Mouse (Mus musculus): ENCODE measurements at regions not wholly inside any gene's neighbourhood (a gene's known extent, or its start where the extent isn't known, plus 50 kb on each side); places are given as distances from the start of the nearest gene placed in this dataset.
A peak's percentile ranks its signal among the peaks of the same experiment; 100 is the strongest.

DNA sequence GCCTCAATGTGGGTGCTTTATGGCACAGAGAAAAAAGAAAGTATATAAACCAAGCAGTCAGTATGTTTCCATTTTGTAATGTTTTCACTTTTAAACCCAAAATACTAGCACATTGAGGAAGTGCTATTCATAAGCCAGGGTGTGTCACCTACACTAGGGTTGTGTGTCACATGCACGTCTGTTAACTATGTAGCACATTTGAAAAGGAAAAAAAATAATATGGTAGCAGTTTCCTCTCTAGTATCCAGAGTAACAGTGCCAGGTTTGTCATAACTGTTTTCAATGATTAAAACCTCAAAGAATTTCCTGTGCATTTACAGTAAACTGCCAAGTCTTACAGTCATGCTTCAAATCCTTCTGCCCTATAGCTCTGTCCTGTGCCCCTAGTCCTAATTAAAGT is 424.8 kb downstream of the Tmem161b start:
- no peak for DNase-seq

GRCm38 (mm10) chr13:84648056-84648455 is 426.0 kb downstream of the Tmem161b start:
- no peak for DNase-seq

DNA sequence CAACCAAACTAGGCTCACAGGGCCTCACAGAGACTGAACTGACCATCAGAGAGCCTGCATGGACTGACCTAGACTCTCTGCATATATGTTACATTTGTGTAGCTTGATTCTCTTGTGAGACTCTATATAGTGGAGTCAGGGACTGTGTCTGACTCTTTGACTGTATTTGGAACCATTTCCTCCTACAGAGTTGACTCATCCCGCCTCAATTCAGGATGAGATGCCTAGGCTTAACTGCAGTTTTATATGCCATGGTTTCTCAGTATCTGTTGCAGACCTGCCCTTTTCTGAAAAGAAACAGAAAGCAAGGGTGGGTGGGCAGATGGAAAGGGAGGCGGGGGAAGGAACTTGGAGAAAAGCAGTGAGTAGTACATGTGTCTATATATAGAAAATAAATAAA is 441.9 kb downstream of the Tmem161b start:
- no peak for DNase-seq

DNA sequence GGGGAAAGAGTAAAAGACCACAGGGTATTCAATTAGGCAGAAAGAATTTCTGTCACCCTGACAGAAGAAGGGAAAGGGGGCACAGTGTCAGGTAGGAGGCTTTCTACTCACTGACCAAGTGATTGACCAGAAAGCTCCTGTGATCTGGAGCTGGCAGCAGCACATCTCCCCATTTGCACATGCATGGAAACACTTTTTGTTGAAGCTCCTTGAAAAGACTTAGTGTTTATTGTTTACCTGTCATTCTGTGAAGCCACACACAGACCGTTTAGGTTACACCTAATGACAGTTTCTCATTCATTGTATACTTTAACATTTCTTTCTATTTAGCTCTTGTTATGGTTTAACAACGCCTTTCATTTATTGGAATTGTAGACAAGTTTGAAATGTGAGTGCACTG is 458.9 kb downstream of the Tmem161b start:
- DNase-seq, result no peak

DNA sequence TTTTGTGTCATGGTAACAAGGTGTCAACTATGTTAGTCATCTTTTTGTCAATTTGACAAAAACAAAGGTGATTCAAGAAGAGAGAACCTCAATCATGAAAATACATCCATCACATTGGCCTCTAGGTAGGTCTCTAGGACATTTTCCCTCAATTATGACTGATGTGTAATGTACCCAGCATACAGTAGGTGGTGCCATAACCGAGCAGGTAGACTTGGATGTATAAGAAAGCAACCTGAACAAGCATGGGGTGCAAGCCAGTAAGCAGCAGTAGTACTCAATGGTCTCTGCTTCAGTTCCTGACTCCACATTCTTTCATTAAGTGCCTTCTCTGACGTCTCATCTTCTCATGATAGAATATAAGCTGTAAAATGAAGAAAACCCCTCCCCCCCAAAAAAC is 463.8 kb downstream of the Tmem161b start:
- DNase-seq, result no peak

- DNase-seq, result no peak
Measured at GRCm38 (mm10) chr13:84693462-84693861, 471.4 kb downstream of the Tmem161b start.

DNA sequence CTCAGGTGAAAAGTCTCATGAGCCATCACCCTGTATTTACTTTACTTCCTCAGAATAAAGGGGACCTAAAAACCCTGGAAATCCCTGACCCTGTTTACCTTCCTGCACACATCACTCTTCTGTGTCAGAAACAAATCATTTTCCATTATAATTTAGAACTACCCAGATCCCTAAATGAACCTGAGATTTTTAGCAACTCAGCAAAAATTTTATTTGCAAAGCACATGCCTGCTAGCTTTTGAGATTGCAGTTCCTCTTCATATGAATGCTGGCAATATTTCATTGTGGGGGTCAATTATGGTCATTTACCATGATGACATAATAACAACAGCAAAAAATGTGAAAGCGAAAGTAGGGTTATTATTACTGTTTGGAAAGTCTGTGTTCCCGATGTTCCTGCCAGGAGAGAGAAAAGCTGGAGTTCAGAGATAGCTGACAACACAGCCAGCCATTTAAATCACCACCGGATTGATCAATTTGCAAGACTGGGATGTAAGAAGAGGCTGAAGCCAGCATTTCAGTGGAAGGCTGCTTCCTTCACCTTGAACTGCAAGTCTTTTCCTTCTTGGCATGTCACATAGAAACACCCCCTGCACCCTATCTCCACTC is 476.5 kb downstream of the Tmem161b start:
- DNase-seq, result no peak

DNA sequence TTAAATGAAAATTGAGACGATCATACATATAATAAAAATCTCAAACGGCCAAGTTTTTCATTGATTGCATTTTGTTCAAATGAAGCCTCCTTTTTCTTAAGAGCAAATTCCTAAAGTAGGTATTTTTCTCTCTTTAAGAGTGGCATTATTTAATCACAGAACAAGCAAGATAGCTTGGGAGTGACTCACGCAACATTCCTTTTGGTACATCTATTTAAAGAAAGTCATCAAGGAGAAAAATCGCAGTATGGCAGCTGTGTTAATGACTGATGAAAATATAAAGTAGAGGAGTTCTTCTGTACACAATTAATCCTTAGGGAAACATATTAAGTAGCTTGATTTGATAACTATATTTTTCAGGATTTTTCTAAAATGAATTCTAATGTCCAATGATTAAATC is 448.0 kb upstream of the Ccnh start:
- DNase-seq, result no peak

DNA sequence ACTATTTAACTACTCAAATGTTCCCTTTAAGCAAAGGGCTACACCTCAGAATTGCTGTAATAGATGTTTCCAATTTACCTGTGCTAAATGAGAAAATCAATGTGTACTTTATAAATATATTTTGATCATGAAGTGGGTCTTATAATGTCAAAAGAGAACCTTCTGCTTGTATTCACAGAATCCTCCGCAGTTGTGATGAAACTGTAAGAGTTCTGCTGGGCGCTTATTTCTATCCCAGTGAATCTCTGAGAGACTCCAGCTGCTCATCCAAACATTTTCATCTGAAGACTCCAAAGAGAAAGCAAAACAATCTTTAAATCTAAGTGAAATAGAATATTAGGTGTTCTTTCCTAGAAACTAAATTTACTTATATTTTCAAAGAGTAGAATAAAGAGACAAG is 440.9 kb upstream of the Ccnh start:
- DNase-seq, result no peak

DNA sequence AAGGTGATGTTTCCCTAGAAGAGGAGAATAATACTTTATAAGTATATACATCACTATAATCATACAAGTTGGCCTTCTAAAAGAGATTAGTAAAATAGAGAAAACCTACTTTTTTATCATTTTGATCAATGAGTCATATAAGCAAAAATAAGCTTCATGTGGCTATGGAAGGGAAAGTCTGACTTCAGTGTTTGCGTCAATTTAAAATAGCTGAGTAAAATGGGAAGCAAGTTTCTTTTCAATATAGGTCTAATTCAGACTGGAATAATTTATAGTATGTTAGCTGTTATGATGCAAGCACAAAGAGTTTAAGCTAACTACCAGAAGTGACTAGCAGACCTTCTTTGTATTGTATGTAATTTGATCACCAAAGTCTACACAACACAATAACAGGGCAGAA is 440.0 kb upstream of the Ccnh start:
- DNase-seq, result no peak

- no peak for DNase-seq
Measured at GRCm38 (mm10) chr13:84750136-84750535, 439.1 kb upstream of the Ccnh start.

- no peak for DNase-seq
Measured at GRCm38 (mm10) chr13:84751576-84752490, 437.4 kb upstream of the Ccnh start.

DNA sequence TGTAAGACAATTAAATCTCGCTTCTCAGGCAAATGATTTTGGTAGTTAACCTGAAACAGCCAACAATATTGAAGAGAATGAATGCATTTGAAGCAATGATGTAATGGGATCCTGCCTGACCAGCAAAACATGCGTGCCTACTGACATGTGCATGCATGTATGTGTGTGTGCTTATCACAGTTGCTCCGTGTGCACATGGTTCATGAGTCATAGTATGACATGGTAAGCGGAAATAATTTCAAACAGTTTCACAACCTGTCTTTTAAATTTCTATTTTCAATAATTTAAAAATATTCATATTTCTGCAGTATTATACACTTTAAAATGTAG is 436.8 kb upstream of the Ccnh start:
- DNase-seq, result no peak

DNA sequence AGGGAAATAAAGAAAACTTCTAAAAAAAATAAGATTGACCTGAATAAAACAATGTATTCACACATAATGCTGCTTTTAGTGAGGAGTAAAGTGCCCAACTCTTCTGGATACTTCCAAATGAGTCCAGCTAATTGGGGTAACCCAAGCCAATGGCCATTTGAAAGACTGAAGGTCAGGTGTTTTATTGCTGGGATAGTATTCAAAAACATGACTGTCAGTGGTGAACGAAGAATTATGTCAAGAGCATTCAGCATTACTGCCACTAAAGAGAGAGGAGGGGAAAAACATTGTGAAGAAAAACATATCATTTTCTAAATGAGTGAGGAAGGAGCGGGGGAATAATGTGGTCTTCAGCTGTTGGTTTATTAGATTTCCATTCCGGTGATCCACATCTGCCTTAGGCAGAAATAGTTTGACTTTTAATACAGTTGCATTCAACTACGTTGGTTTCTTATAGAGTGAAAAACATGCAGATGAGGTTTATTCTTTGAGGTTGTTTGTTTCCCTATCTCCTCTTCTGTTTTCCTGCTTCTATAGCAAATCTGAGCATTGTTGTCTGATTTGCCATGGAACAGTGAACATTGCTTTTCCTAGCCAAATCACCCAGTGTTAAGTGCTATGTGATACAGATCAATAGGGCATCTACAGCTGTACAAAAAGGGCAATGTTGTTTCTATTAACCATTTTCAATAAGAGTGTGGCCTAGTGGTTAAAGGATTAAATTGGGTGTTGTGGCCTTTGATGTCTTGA is 435.3 kb upstream of the Ccnh start:
- DNase-seq, result no peak

DNA sequence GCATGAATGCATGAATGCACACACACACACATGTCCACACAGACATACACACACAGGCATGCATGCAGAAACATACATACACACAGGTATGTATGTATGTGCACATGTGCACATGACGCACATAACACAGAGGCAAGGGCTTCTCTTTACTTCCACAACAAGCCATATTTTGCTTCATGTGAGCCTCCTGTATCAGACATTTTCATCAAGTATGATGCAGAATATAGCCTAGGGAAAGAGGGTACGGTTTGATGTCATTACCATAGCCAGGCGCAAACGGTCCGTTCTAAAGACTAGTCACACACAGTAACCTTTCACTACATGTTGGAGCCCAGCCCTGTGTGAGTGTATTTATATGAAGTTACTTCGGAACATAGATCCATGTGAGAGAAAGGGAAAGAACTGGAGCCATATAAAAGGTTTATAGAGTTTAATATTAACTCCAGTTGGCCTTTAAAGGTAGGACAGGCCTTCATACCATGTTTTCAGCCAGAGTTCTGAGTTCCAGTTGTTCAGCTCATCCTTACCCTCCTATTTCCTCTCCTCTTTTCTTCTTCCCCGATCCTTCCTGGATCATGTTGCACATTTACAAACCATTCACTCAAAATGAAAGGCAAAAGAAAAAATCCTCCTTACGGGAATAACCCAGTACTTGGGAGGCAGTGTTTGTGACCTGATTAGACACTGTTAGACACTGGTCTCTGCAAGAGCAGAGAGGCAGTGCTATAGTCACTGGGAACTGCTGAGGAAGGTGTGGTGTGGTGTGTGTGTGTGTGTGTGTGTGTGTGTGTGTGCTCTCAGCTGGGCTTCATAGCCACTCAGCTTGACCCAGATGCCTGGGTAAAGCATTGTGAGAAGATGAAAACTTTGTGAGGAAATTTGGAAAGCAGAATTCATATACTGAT is 434.1 kb upstream of the Ccnh start:
- DNase-seq, result no peak

DNA sequence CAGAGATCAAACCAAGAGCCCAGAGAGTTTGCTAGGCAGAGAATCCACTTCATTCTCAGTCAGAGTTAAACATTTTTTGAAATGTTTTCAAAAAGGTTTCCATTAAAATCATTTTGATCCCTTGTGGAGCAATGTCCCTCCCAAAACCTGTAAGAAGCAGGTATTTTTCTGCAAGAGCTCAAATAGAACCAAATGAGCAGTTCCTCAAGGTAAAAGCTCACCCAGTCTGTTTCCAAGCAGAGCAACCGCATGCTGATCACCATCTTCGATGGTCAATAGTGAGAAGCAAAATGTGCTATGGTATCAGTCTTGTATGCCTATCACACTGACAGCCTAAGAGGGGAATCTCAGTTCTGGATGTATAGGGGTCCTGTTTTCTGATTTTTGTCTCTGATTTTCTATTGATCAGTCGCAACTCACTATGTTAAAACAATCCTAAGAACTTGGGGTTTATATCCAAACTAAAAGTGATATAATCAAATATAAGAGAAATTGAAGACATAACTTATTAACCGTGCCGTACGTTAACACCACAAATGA is 432.3 kb upstream of the Ccnh start:
- DNase-seq, result no peak

DNA sequence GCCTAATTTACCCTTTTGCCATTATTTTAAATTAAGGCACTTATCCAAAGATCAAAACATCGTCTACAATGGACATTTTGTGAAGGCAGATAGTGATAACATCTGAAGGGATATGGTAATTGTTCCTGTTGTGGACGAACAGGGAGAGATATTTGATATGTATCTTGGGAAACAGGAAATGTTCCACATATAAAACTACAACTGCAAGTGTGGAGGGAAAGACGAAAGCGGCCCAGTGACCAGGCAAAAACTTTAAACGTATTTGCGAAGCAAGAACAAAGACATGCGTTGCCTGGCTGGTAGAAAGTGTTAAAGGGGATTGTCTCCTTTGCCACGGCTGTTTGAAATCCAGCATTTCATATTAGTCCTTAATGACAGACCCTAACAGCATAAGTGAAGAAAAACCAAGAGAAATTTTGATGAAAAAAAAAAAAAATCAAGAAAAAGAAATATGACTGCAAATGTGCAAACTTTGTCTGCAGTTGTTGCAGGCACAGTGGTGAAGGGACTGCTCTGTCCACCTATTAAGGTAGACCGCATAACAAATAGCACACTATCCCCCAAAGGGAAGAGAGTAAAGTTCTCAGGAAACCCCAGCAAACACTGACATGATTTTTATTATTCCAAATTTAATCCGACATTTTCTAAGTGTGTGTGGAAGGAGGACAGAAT is 431.2 kb upstream of the Ccnh start:
- no peak for DNase-seq

- peak; percentile 13 to 43 for DNase-seq
Measured at GRCm38 (mm10) chr13:84758568-84758900, 430.7 kb upstream of the Ccnh start.

DNA sequence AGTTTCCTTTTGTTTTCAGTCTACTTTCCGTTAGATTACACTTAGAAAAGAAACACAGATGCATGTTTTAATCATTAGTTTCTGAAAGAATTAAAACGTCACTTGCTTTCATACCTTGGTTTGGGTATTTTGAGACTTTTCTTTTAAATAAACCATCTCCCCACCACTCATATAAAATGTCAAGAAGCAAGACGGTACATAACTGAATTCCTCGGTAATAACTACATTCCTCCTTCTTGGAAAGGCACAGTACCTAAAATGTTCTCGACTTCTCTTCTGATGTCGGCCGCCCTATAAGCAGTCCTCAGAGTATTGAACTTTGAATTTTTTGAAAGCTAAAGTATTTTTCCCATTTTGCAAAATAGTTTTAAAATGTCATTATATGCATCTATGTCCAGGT is 430.1 kb upstream of the Ccnh start:
- DNase-seq, result no peak

- no peak for DNase-seq
Measured at GRCm38 (mm10) chr13:84760471-84760870, 428.7 kb upstream of the Ccnh start.

- DNase-seq, result no peak
Measured at GRCm38 (mm10) chr13:84760978-84761377, 428.2 kb upstream of the Ccnh start.

- no peak for DNase-seq
Measured at GRCm38 (mm10) chr13:84761821-84762220, 427.4 kb upstream of the Ccnh start.
